Mouse (Mus musculus) heart, adult 2 months (tissue): ENCODE measurements around the gene Odaph. TPM values are rescaled to one million over a fixed set of nuclear protein-coding genes. Genes with fewer than 3 reads are reported as not detected.

ENCODE experiments used
- DNase-seq, 2 experiments: peaks; one replicate each; pipeline ENCODE4 v3.0.0; 2021
- H3K27ac ChIP-seq: fragments of 200-600 bp; 2 replicates; pipeline ENCODE4 v1.8.1; 2022
- H3K27me3 ChIP-seq: fragments of 200-500 bp; 2 replicates; pipeline ENCODE4 v1.6.1; 2012; ENCODE audit warnings: mild to moderate bottlenecking, low read length, inconsistent platforms, mixed read lengths; ENCODE audit not compliant: control insufficient read depth, insufficient read depth
- H3K36me3 ChIP-seq: fragments of 200-500 bp; 2 replicates; pipeline ENCODE4 v1.6.1; 2012; ENCODE audit warnings: low read length, inconsistent platforms; ENCODE audit not compliant: control insufficient read depth, insufficient read depth
- H3K4me1 ChIP-seq: fragments of 200-500 bp; 2 replicates; pipeline ENCODE4 v1.6.1; 2011; ENCODE audit warnings: low read length; ENCODE audit not compliant: control insufficient read depth, insufficient read depth
- H3K4me3 ChIP-seq: fragments of 200-600 bp; 2 replicates; pipeline ENCODE4 v1.8.1; 2022
- H3K79me2 ChIP-seq: fragments of 200-500 bp; replicated peaks from 2 replicates; pipeline ENCODE4 v1.6.1; 2012; ENCODE audit warnings: mild to moderate bottlenecking, inconsistent platforms, low read length, moderate library complexity, mixed read lengths; ENCODE audit not compliant: control insufficient read depth, insufficient read depth
- H3K9ac ChIP-seq: fragments of 200-500 bp; 2 replicates; pipeline ENCODE4 v1.6.1; 2012; ENCODE audit warnings: low read depth, mild to moderate bottlenecking, control low read depth, inconsistent platforms, low read length, mixed read lengths
- CTCF ChIP-seq: fragments of 200-600 bp; IDR thresholded peaks from 2 replicates; pipeline ENCODE4 v1.8.1; 2022; ENCODE audit warnings: antibody characterized with exemption, mild to moderate bottlenecking, moderate library complexity
- EP300 ChIP-seq: fragments of 200-500 bp; IDR thresholded peaks from 2 replicates; pipeline ENCODE4 v1.6.1; 2011; ENCODE audit warnings: low read depth, low read length, control low read depth; ENCODE audit not compliant: insufficient read depth
- POLR2A ChIP-seq: fragments of 200-500 bp; IDR thresholded peaks from 2 replicates; pipeline ENCODE4 v1.6.1; 2011; ENCODE audit warnings: mild to moderate bottlenecking, low read depth, low read length, control low read depth; ENCODE audit not compliant: insufficient read depth
- WGBS: fragments of 180-500 bp; shearing (Covaris S2); methylation state at CpG from one replicate; pipeline ENCODE4 v1.1.7; 2018; 5-methylcytosine and 5-hydroxymethylcytosine counted together
- intact Hi-C: fragments of 180-260 bp; cut with DNase I; formaldehyde crosslinking; loops from one replicate; pipeline ENCODE4 v1.15.1; 2025
- polyA plus RNA-seq: library from polyadenylated mRNA; depleted of rRNA; stranded (reverse); fragments of >200 nt; gene quantifications from 2 replicates; pipeline ENCODE4 v1.2.3, GENCODE M21; 2012
- total RNA-seq, 2 experiments: library from RNA; stranded (reverse); gene quantifications; 2 replicates each; pipeline ENCODE4 v1.2.3; 2021

Odaph gene
- total and polyA plus RNA-seq, 3 experiments, result not detected

GRCm38 (mm10) chr5:91981176-91981840 lies 6.0 kb upstream of the Odaph start:
- no peaks in the 10 kb centered on the region for H3K36me3 ChIP-seq
- H3K9ac ChIP-seq, result no peak overlapping the region
- no peak overlapping the region for H3K27ac ChIP-seq
- intact Hi-C loops, result no loop called here
- H3K4me3 ChIP-seq, result no peak overlapping the region
- no peaks in the 10 kb centered on the region for H3K79me2 ChIP-seq
- no peak for DNase-seq
- WGBS, result 87% methylated on average over 11 of the region's 11 CpGs
- H3K4me1 ChIP-seq, result no peaks in the 10 kb centered on the region
- H3K27me3 ChIP-seq, result no peaks in the 10 kb centered on the region
- TF ChIP-seq EP300 (no peak), CTCF (no peak), POLR2A (no peak)

- H3K9ac ChIP-seq, result no peak overlapping the region
- H3K36me3 ChIP-seq, result no peaks in the 10 kb centered on the region
- DNase-seq, result no peak
- no peak for TF ChIP-seq CTCF
- no peak for TF ChIP-seq EP300
- no peaks in the 10 kb centered on the region for H3K79me2 ChIP-seq
- H3K27ac ChIP-seq, result no peak overlapping the region
- no peak overlapping the region for H3K4me3 ChIP-seq
- intact Hi-C loops, result no loop called here
- 64% methylated on average over 2 of the region's 2 CpGs for WGBS
- no peaks in the 10 kb centered on the region for H3K4me1 ChIP-seq
- no peaks in the 10 kb centered on the region for H3K27me3 ChIP-seq
These were observed 3.8 kb upstream of the Odaph start for GRCm38 (mm10) chr5:91983490-91983889.

GRCm38 (mm10) chr5:91985721-91986120 lies 1.6 kb upstream of the Odaph start:
- 52% methylated on average over 2 of the region's 2 CpGs for WGBS
- H3K9ac ChIP-seq, result no peak overlapping the region
- H3K27ac ChIP-seq, result no peak overlapping the region
- H3K79me2 ChIP-seq, result no peaks in the 10 kb centered on the region
- no peak overlapping the region for H3K4me3 ChIP-seq
- no peaks in the 10 kb centered on the region for H3K27me3 ChIP-seq
- H3K4me1 ChIP-seq, result no peaks in the 10 kb centered on the region
- no peaks in the 10 kb centered on the region for H3K36me3 ChIP-seq
- TF ChIP-seq EP300 (no peak), POLR2A (no peak), CTCF (no peak)
- DNase-seq, result no peak
- intact Hi-C loops, result no loop called here

GRCm38 (mm10) chr5:91987799-91988198 lies 524 bp downstream of the Odaph start:
- Histone ChIP-seq H3K36me3 (no peaks in the 10 kb centered on the region), H3K9ac (no peak overlapping the region), H3K79me2 (no peaks in the 10 kb centered on the region), H3K27ac (no peak overlapping the region), H3K27me3 (no peaks in the 10 kb centered on the region), H3K4me1 (no peaks in the 10 kb centered on the region), H3K4me3 (no peak overlapping the region)
- intact Hi-C loops, result no loop called here
- DNase-seq, result no peak
- WGBS, result 87% methylated on average over 2 of the region's 2 CpGs
- TF ChIP-seq CTCF, result no peak
- no peak for TF ChIP-seq POLR2A
- TF ChIP-seq EP300, result no peak

GRCm38 (mm10) chr5:91989261-91989660 lies 2.0 kb downstream of the Odaph start:
- no peak overlapping the region for H3K4me3 ChIP-seq
- no peak overlapping the region for H3K9ac ChIP-seq
- WGBS, result 77% methylated on average over 9 of the region's 9 CpGs
- TF ChIP-seq EP300 (no peak), POLR2A (no peak), CTCF (no peak)
- no peaks in the 10 kb centered on the region for H3K36me3 ChIP-seq
- intact Hi-C loops, result no loop called here
- no peaks in the 10 kb centered on the region for H3K4me1 ChIP-seq
- DNase-seq, result no peak
- H3K27ac ChIP-seq, result no peak overlapping the region
- H3K27me3 ChIP-seq, result no peaks in the 10 kb centered on the region
- no peaks in the 10 kb centered on the region for H3K79me2 ChIP-seq

GRCm38 (mm10) chr5:91991191-91991937 lies 4.1 kb downstream of the Odaph start:
- no peak for DNase-seq
- H3K36me3 ChIP-seq, result no peaks in the 10 kb centered on the region
- H3K4me3 ChIP-seq, result no peak overlapping the region
- H3K9ac ChIP-seq, result no peak overlapping the region
- H3K27ac ChIP-seq, result no peak overlapping the region
- H3K4me1 ChIP-seq, result no peaks in the 10 kb centered on the region
- no peaks in the 10 kb centered on the region for H3K79me2 ChIP-seq
- intact Hi-C loops, result no loop called here
- TF ChIP-seq EP300 (no peak), CTCF (no peak), POLR2A (no peak)
- no peaks in the 10 kb centered on the region for H3K27me3 ChIP-seq
- 61% methylated on average over 6 of the region's 6 CpGs for WGBS
